Mouse (Mus musculus): ENCODE measurements around the gene Gm44502.

Gm44502 gene

DNA sequence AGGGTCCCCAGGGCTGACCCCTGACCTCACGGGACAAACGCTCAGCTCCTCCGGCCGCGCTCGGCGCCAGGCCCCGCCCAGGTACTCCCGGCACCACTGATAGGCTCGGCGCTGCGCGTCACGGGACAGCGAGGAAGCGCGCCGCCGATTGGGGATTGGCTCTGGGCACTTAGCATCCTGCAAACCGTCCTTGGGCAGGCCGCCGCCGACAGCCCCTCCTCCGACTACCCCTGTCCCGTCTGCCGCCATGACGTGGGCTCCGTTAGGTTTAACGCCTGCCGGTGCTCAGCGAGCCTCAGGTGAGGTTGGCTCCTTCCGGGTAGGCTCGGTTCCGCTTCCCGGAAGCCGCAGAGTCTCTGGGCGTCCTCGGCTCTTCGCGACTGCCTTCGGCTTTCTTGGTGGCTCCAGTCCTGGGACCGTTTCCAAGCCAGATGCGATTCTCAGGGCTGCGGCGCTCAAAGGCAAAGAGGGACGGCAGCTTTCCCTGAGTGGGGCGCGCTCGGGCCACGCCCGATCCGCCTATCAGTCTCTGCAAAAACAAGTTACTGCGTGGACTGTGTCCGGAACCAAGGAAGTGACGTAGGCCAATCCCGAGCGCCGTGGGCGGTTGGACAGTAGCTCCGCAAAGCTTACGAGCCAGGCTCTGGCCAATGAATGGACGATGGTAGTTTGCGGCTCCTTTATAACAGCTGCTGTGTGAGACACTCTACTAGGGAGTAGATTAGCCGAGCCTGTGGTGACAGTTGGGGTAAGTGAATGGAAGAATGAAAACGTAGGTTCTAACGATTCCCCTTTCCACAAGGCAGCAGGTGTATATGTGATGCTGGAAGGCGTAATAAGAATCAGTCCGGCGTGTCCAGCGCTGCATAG is at the start of gene Gm44502, which contains the start of the genes C730034F03Rik and Chkb:
Gene Gm44502 (minus strand): TSS at position 345 of the 870 bp plus-strand sequence.
Gene C730034F03Rik (plus strand): TSS at position 238 of the 870 bp plus-strand sequence.
Gene Chkb (minus strand): TSS at position 557 of the 870 bp plus-strand sequence.
- peak; percentile 91 to 96 for DNase-seq

GRCm38 (mm10) chr15:89478622-89479021 is 49.1 kb upstream of the Gm44502 start:
- DNase-seq: no peak

- no peak for DNase-seq
Observed at GRCm38 (mm10) chr15:89477806-89478205, 48.3 kb upstream of the Gm44502 start.

DNA sequence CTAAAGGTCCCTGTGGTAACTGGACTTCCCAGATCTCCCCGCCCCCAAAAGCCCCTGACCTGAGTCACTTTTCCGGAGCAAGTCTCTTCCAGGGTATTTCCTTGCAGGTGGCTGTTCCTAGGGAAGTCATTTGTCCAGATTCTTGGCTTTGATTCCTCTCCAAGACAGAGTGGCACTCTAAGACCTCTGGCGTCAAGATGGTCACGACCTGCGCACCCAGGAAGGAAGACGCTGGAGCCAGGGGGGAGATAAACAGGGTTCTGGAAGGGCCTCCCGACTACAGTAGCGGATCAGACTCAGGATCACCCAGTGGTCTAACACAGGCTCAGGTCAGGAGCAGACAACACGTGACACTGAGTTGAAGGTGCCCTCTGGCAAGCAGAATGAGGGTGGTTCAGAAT is 47.6 kb upstream of the Gm44502 start, which contains the start of gene Arsa:
Gene Arsa (minus strand): TSS at position 335 of the 401 bp plus-strand sequence.
- DNase-seq: no peak

DNA sequence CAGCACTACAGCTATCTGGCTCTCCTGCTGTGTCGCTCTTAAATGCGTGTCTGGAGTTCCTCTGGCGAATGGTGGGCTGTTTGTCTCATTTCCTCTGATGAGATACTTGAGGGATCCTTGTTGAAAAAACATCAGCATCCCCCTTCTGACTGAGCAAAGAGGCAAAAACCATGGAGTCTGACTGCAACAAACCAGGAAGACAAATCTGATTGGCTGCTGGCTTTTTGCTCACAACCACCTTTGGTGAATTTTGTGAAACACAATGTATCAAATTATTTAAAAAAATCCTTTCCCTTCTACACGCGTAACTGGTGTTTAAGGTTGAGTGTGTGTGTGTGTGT is 46.9 kb upstream of the Gm44502 start:
- DNase-seq: no peak

DNA sequence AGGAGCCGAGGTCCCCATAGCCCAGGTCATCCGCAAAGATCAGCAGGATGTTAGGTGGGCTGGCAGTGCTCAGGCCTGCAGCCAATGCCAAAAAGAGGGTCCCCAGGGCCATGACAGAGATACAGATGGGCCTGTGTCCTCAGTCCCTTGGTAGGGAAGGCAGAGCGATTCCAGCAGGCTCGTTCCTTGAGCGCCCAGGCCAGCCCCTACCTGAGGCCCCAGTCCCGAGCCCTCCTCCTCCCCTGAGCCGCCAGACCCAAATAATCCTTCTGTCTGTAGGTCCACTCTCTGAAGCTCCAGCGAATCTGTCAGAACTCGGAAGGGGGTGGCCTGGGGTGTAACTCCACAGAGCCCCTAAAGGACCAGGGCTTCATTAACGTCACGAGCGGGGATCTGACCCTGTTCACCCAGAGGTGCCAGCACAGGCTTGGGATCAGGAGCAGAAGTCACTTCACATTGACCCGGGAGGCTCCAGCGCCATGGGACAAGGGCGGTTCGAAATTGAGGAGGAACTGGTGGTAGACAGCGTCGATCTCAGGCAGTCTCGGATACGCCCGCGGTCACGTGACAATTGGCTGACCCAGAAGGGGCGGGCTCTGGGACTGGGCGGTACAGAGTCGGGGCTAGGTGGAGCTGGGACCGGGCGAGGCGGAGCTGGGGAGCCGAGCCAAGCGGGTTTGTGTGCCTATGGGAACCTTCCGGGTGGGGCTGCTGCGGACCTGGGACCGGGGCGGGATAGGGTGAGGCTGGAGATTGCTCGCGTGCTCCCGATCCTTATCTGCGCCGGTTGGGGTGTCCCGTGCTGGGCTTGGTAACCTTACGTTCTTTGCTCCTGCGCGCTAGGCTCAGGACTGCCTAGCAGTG is 46.3 kb upstream of the Gm44502 start:
- peak; percentile 95 to 98 for DNase-seq

DNA sequence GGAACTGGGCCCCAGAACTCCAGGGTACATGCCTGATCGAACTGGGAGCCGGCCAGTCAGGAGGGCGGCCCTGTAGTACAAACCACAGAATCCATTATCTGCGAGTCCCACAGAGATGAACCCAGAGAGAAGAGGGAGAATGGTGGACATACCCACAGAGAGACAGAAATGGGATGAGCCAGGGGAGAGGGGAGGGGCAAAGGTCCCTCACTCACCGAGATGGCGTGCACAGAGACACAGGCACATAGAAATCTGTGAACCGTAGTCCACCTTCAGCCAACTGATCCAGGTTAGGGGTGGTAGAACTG is 45.8 kb upstream of the Gm44502 start:
- DNase-seq: no peak

GRCm38 (mm10) chr15:89474596-89475292 is 45.2 kb upstream of the Gm44502 start:
- peak in 1 of 2 experiments; percentile 50 for DNase-seq

GRCm38 (mm10) chr15:89473921-89474320 is 44.4 kb upstream of the Gm44502 start:
- no peak for DNase-seq

- no peak for DNase-seq
Observed at GRCm38 (mm10) chr15:89473370-89473769, 43.9 kb upstream of the Gm44502 start.

GRCm38 (mm10) chr15:89471476-89471875 is 42.0 kb upstream of the Gm44502 start:
- DNase-seq: no peak

- peak; percentile 49 to 56 for DNase-seq
Observed at GRCm38 (mm10) chr15:89468577-89468976, 39.1 kb upstream of the Gm44502 start.

- peak; percentile 36 to 43 for DNase-seq
Observed at GRCm38 (mm10) chr15:89465052-89465451, 35.6 kb upstream of the Gm44502 start.

DNA sequence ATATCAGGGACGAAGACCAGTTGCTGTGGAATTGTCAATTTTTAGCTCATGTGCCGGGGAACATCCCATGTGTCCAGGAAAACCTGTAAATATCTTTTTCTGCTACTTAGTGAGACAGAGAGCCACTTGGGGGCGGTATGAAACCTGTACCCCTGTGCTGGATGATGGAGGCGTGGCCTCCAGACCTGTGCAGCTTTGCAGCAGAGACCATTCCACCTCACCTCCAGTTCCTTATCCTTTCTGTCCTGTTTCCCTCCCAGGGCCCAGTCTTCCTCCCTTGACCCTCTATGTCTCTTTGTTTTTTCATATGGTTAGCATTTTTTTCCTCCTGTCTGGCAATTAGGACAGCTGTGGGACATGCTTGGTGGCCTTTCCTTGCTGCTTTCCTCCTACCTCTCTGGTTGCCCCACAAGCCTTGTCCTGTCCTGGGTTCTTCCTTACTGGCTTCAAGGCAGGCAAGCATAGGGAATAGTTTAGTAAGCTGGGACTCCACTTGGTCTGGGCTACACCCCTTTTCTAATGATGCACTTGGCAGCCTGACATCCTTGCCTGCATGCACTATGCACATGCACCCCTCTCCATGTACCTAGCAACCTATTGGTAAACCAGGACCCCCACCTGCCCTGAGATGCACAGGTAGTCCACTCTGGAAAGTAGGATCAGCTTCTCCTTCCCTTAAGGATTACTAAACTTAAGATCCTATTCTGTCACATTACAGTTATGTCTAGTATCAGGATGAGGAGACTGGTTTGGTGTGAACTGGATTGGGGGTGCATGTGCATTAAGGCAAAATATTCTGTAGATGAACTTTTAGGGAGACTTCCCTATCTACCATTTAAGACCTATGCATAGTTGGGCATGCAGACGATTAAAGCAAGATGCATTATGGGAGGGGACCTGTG is 34.1 kb upstream of the Gm44502 start:
- DNase-seq: peak; percentile 40 to 45

DNA sequence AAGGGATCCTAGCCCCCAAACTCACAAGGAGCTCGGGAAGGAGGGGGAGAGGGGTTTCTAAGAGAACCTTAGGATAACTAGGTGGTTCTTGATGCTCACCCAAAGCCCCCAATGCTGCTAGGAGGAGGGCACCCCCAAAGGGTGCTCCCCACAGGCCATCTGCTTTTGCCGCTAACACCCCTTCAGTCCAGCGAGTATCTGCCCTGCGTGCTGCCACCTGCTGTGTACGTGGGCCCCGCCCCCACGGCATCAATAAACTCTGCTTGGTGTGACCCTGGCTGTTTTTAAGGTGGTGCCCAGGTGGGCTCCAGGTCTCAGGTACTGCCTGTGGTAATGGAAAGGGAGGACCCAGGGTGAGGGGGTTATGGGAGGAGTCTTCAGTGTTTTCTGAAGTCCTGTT is 32.7 kb upstream of the Gm44502 start:
- peak in 1 of 2 experiments; percentile 25 for DNase-seq

DNA sequence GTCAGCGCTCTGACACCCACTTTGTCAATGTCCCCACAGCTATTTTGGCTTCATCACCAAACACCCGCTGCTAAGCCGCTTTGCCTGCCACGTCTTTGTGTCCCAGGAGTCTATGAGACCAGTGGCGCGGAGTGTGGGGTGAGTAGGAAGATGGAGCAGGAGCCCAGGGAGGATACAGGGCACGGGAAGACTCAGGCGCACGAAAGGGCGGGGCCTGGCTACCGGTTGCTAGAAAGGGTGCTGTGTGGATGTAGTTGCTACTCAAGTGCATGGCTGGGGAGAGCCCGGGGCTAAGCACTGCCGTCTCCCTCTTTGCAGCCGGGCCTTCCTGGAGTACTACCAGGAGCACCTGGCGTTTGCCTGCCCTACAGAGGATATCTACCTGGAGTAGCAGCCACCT is 31.8 kb upstream of the Gm44502 start:
- peak; percentile 25 to 27 for DNase-seq

DNA sequence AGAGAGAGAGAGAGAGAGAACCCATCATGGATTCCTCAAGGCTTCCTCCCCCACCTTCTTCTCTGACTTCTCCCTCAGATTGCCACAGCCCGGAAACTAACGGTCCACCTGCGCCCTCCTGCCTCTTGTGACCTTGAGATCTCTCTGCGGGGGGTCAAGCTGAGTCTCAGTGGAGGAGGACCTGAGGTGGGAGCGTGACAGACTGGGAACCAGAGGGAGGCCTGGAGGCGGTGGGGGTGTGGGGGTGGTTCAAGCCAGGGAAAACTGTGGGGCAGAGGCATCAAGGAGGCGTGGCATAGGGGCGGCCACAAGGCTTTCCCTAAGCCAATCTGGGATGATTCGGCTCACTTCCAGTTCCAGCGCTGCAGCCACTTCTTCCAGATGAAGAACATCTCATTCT is 30.8 kb upstream of the Gm44502 start:
- peak; percentile 54 to 61 for DNase-seq

GRCm38 (mm10) chr15:89459821-89460220 is 30.3 kb upstream of the Gm44502 start:
- DNase-seq: peak; percentile 54 to 62

GRCm38 (mm10) chr15:89458942-89459341 is 29.4 kb upstream of the Gm44502 start:
- no peak for DNase-seq

- peak; percentile 36 to 40 for DNase-seq
Observed at GRCm38 (mm10) chr15:89455642-89456041, 26.1 kb upstream of the Gm44502 start.

- DNase-seq: peak in 1 of 2 experiments; percentile 36
Observed at GRCm38 (mm10) chr15:89454857-89455256, 25.4 kb upstream of the Gm44502 start.

Data from cerebellum, adult 18-20 months (tissue).